Mouse (Mus musculus): ENCODE results near the gene 1600002K03Rik. TPM values are rescaled to one million over a fixed set of nuclear protein-coding genes. Genes with fewer than 3 reads are reported as not detected.
A peak's percentile ranks its signal among the peaks of the same experiment; 100 is the strongest.

1600002K03Rik gene
- polyA plus RNA-seq, 1 experiment = 13.1 TPM

DNA sequence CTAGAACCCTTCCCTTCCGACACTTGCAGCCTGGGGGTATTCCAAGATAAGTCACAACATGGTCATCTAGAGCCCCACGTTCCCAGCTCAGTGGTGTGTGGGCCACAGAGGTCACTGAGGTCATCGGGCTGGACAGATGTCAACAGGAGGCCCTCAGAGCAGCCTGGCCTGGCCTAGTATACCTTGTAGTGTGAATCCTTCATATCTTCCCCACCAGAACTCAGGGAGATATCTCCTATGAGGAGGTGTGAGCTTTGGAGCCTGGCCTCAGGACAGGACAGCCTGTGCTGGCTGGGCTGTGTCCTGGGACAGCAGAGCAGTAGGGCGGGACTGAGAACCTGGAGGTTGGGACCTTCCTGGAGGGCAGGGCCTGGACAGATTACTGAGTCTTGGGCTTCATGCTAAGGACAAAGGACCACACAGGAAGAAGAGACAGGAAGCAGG is 26.2 kb upstream of the 1600002K03Rik start:
- no peak for TF ChIP-seq POLR2A (IDR thresholded peaks at IDR 0.05; ENCODE audit: extremely low read depth, insufficient read depth, low read length)
- no peak for TF ChIP-seq CTCF (IDR thresholded peaks at IDR 0.05; ENCODE audit: extremely low read depth, insufficient read depth, low read length)
- Histone ChIP-seq H3K27ac (ENCODE audit: insufficient read depth, low read length) (peak overlapping the region; percentile 30; the same call in 1 of the 2 replicates), H3K4me3 (ENCODE audit: insufficient read depth, low read length) (no peak overlapping the region), H3K4me1 (ENCODE audit: control insufficient read depth, insufficient read depth, low read length) (peaks cover 3% of the 10 kb centered on the region; the same call in 1 of the 2 replicates)

DNA sequence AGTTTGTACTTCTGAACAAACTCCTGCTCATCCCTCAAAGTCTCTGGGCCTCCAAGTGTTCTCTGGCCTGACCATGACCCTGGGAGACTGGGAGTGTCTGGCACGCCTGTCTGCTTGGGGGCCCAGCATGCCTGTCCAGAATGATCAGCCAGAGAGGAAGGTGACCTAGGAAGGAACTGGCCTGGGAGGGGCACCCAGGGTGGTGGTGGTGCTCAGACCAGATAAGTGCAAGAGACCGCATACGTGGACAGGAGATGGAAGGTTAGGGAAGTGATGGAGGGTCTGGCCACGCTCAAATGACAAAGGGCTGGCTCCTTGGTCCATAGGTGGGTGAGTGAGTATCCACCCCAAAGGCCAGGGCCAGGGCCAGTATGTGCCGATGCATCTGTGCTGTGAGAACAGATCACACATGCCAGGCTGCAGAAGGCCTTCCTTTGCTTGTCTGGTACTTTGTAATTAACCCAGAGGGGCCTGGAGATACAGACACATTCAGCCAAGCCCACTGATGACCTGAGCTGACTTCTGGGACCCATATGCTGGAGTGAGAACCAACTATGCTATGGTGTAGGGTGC is 25.5 kb upstream of the 1600002K03Rik start:
- TF ChIP-seq POLR2A (IDR thresholded peaks at IDR 0.05; ENCODE audit: extremely low read depth, insufficient read depth, low read length) (no peak), CTCF (IDR thresholded peaks at IDR 0.05; ENCODE audit: extremely low read depth, insufficient read depth, low read length) (no peak)
- Histone ChIP-seq H3K4me3 (ENCODE audit: insufficient read depth, low read length) (peak overlapping the region; percentile 86; the same call in 1 of the 2 replicates), H3K27ac (ENCODE audit: insufficient read depth, low read length) (peak overlapping the region; percentile 4)

DNA sequence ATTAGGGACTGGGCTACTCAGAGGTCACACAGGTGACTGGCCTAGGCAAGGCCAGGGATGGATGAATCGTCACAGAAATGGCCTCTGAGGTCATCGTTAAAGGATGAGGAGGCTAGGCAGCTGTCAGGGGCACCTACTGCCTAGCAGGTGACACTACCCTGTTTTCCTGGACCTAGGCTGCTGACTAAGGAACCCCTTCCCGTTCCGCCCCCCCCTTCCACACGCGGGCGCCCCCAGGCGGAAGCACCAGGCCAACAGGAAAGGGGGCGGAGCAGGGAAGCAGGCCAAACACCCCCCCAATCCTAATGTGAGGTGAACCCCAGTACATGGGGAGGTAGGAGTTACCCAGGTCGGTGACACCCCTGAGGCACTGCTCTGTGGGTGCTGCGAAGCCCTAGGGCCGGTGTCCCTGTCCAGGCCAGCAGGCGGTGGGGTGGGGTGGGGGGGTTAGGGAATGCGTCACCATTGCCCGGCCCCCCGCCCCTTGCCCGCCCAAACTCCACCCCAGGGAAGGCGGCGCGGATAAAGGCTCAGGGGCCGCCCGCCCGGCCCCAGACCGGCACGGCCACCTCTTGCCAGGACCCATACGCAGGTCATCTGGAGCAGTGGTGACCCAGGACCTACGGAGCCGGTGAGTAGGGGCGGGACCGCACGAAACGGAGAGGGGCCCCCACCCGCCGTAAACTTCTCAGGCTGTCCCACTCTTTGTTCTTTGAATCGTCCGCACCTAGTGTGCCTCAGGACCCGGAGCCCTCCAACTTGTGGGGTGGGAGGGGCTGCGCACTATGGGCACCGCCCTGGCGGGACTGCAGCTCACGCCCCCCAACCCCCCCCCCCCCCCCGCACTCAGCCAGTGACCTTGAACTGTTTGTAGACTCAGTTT is 24.8 kb upstream of the 1600002K03Rik start, which contains the start of gene Midn:
TSS of gene Midn (plus strand) at position 554 of the 883 bp plus-strand sequence.
- Histone ChIP-seq H3K4me3 (ENCODE audit: insufficient read depth, low read length) (peak within 1 kb of the TSS; percentile 86), H3K4me1 (ENCODE audit: control insufficient read depth, insufficient read depth, low read length) (peaks cover 3% of the 10 kb centered on the region; the same call in 1 of the 2 replicates), H3K27ac (ENCODE audit: insufficient read depth, low read length) (peak within 1 kb of the TSS; percentile 93)
- TF ChIP-seq POLR2A (IDR thresholded peaks at IDR 0.05; ENCODE audit: extremely low read depth, insufficient read depth, low read length) (peak; percentile 77), CTCF (IDR thresholded peaks at IDR 0.05; ENCODE audit: extremely low read depth, insufficient read depth, low read length) (peak; percentile 25; the same call in 1 of the 2 replicates)

More for the DNA sequence above, 25.5 kb upstream of the 1600002K03Rik start:
- peaks cover 3% of the 10 kb centered on the region; the same call in 1 of the 2 replicates for H3K4me1 ChIP-seq (ENCODE audit: control insufficient read depth, insufficient read depth, low read length)

DNA sequence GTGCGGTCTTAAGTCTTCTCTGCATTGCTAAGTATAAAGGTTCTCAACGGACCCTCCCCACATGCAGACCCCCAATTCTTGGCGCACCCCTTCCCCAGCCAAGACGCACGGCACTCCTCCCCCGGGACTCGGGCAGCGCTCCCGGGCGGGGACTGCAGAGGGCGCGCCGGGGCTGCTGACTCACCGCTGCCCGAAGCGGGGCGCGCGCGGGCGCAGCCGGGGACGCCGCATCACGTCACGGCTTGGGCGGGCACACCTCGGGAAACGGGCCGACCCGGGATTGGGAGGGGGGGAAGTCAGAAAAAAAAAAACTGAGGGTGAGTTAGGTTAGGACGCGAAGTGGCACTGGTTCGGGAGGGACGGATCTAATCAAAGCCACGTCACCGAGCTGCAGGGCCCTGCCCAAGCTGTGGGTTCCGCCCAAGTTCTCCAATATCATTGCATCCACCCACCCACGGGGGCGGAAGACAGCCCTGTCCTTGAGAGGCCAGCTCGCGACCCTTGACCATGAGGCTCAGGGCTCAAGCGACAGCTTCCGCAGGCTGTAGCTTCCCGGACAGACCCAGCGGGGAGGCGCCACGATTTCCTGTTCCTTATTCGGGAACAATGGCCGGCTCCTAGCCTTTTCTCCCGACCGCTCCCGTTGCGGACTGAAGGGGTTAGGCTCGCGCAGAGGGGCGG is 24.0 kb upstream of the 1600002K03Rik start:
- H3K4me1 ChIP-seq (ENCODE audit: control insufficient read depth, insufficient read depth, low read length) = peaks cover 2% of the 10 kb centered on the region; the same call in 1 of the 2 replicates
- peak; percentile 32; the same call in 1 of the 2 replicates for TF ChIP-seq CTCF (IDR thresholded peaks at IDR 0.05; ENCODE audit: extremely low read depth, insufficient read depth, low read length)
- TF ChIP-seq POLR2A (IDR thresholded peaks at IDR 0.05; ENCODE audit: extremely low read depth, insufficient read depth, low read length) = no peak
- H3K4me3 ChIP-seq (ENCODE audit: insufficient read depth, low read length) = peak overlapping the region; percentile 86
- H3K27ac ChIP-seq (ENCODE audit: insufficient read depth, low read length) = peak overlapping the region; percentile 93

DNA sequence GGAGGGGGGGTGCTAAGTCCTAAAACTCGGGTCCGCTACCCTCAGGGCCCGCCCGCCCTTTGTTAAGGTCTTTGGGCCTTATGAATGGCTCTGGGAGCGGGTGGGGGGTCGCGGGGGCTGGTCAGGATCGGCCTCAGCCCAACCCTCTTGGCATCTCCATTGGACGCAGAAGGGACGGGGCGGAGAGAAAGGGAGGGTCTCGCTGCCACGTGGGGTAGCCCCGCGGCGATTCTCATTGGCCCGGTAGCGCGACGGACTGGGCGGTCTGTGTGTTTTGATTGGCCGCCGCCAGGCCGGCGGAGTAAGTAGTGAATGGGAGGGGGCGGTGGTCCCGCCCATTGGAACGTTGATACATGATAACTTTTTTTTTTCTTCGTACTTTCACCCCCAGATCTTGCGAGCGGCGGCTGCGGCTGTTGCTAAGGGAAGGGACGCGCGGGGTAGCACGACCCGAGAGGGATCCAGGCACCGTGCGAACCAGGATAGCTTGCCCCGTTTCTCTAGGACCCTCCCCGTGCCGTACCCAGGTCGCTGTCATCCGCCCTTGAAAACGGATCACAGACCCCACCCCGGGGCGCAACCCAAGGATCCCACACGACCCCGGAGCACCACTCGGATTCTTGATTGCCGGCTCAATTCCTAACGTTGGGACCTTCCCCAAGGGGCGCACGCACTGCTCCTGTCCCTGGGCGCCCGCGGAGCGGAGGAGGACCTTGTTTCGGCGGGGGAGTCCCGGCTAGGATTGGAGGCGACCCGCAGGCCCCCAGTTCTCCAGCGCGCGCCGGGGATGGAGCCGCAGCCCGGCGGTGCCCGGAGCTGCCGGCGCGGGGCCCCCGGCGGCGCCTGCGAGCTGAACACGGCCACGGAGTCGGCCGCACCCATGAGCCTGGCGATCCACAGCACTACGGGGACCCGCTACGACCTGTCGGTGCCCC is 23.2 kb upstream of the 1600002K03Rik start:
- TF ChIP-seq POLR2A (IDR thresholded peaks at IDR 0.05; ENCODE audit: extremely low read depth, insufficient read depth, low read length) (peak; percentile 89), CTCF (IDR thresholded peaks at IDR 0.05; ENCODE audit: extremely low read depth, insufficient read depth, low read length) (no peak)
- peak overlapping the region; percentile 93 for H3K27ac ChIP-seq (ENCODE audit: insufficient read depth, low read length)
- H3K4me1 ChIP-seq (ENCODE audit: control insufficient read depth, insufficient read depth, low read length) = no peaks in the 10 kb centered on the region; the same call in 1 of the 2 replicates
- peak overlapping the region; percentile 86 for H3K4me3 ChIP-seq (ENCODE audit: insufficient read depth, low read length)

DNA sequence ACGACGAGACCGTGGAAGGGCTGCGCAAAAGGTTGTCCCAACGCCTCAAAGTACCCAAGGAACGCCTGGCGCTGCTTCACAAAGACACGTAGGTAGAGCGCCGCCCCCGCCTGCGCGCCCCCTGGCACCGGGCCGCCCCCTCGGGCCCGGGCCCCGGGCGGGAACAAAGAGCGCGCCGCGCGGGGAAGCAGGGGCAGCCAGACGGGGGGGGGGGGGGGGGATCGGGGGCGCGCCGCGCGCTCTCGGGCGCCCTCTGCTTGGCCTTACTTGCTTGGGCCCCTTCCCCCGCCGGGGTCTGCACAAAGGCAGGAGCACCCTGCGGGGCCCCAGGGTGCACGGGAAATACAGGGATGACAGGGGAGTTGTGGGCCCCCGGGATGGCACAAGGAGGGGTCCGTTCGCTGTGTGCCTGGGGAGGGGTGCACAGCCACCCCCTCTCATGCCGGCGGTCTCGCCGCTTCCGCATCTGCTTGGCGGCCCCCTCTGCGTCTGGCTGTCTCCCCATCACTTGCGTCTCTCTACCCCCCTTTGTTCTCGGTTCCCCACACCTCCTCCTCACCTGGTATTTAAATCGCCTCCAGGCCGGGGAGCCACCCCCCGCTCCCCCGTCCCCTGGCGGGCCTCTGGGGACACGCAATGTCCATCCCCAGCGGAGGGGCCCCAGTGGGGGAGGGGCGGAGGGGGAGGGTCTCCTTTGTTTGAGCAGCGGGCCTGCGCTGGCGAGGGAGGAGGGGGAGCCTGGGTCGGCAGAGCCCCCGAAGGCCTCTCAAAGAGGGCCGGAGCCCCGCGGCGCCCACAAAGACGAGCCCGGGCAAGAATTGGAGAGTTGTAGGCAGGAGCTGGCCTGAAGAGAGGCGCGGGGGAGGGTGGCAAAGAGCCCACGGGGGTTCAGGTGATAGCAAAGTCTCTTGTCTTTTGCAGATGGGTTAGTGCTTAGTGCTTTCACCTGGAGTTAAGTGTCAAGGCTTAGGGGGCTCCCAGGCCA is 22.2 kb upstream of the 1600002K03Rik start:
- no peaks in the 10 kb centered on the region; the same call in 1 of the 2 replicates for H3K4me1 ChIP-seq (ENCODE audit: control insufficient read depth, insufficient read depth, low read length)
- peak overlapping the region; percentile 97 for H3K27ac ChIP-seq (ENCODE audit: insufficient read depth, low read length)
- H3K4me3 ChIP-seq (ENCODE audit: insufficient read depth, low read length) = peak overlapping the region; percentile 86
- TF ChIP-seq CTCF (IDR thresholded peaks at IDR 0.05; ENCODE audit: extremely low read depth, insufficient read depth, low read length) (no peak), POLR2A (IDR thresholded peaks at IDR 0.05; ENCODE audit: extremely low read depth, insufficient read depth, low read length) (no peak)

DNA sequence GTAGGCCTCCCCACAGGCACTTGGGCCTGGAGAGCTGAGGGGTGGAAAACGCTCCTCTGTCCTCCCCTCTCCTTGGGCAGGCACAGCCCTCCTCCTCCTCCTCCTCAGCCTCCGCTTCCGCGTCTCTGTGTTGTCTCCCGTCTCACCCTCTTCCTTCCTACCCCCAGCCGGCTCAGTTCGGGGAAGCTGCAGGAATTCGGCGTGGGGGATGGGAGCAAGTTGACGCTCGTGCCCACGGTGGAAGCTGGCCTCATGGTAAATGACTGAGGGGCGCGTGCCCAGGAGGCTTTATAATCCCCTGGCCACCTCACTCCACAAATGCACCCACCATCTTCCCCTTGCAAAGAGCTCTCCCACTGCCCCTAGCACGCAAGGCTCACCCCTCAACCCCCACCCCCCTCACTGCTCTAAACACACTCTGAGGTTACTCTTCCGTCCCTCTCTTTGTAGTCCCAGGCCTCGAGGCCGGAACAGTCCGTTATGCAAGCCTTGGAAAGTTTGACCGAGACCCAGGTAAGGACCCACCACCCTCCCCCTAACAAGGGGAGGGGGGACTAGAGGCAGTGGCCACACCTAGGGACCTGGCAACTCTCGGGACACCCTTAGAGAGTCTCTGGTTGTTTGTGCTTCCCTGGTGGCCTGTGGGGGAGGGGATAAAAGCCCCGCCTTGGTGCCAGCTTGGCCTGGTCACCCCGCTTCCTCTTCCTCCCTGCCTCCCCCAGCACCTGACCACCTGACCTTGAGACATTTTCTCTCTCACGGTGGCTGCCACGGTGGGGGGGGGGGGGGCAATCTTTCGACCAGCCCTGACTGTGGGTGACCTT is 21.3 kb upstream of the 1600002K03Rik start:
- TF ChIP-seq POLR2A (IDR thresholded peaks at IDR 0.05; ENCODE audit: extremely low read depth, insufficient read depth, low read length) (peak; percentile 40; the same call in 1 of the 2 replicates), CTCF (IDR thresholded peaks at IDR 0.05; ENCODE audit: extremely low read depth, insufficient read depth, low read length) (no peak)
- H3K27ac ChIP-seq (ENCODE audit: insufficient read depth, low read length) = peak overlapping the region; percentile 97
- H3K4me3 ChIP-seq (ENCODE audit: insufficient read depth, low read length) = peak overlapping the region; percentile 86
- no peaks in the 10 kb centered on the region; the same call in 1 of the 2 replicates for H3K4me1 ChIP-seq (ENCODE audit: control insufficient read depth, insufficient read depth, low read length)
